Mouse (Mus musculus): ENCODE results near the gene Nphs1. TPM values are rescaled to one million over a fixed set of nuclear protein-coding genes. Genes with fewer than 3 reads are reported as not detected.
A peak's percentile ranks its signal among the peaks of the same experiment; 100 is the strongest.

Nphs1 gene
- polyA plus RNA-seq, 1 experiment from 2014 or later: 0.46 TPM

- no peak overlapping the region for H3K4me3 ChIP-seq (ENCODE audit: low read depth, low read length)
- H3K4me1 ChIP-seq (ENCODE audit: control insufficient read depth, insufficient read depth, low read length): no peaks in the 10 kb centered on the region
- H3K36me3 ChIP-seq (ENCODE audit: control insufficient read depth, insufficient read depth, low read length): peaks cover 18% of the 10 kb centered on the region
- H3K27me3 ChIP-seq (ENCODE audit: control insufficient read depth, insufficient read depth, low read depth, low read length): no peaks in the 10 kb centered on the region
- H3K9ac ChIP-seq (ENCODE audit: low read depth, low read length): no peak overlapping the region
- no peak for ATAC-seq
- no peak overlapping the region for H3K27ac ChIP-seq (ENCODE audit: low read length)
- H3K4me2 ChIP-seq (ENCODE audit: low read length): no peak overlapping the region
- WGBS: 4% methylated on average over 10 of the region's 10 CpGs
- no peaks in the 10 kb centered on the region for H3K9me3 ChIP-seq (replicated peaks; ENCODE audit: control insufficient read depth, low read length, poor library complexity, severe bottlenecking)
Observed at GRCm38 (mm10) chr7:30434238-30434637, 23.9 kb upstream of the Nphs1 start.

- Histone ChIP-seq H3K4me1 (ENCODE audit: control insufficient read depth, insufficient read depth, low read length) (no peaks in the 10 kb centered on the region), H3K4me2 (ENCODE audit: low read length) (no peak overlapping the region), H3K4me3 (ENCODE audit: low read depth, low read length) (no peak overlapping the region), H3K27me3 (ENCODE audit: control insufficient read depth, insufficient read depth, low read depth, low read length) (no peaks in the 10 kb centered on the region), H3K9me3 (replicated peaks; ENCODE audit: control insufficient read depth, low read length, poor library complexity, severe bottlenecking) (no peaks in the 10 kb centered on the region), H3K36me3 (ENCODE audit: control insufficient read depth, insufficient read depth, low read length) (peaks cover 19% of the 10 kb centered on the region), H3K9ac (ENCODE audit: low read depth, low read length) (no peak overlapping the region), H3K27ac (ENCODE audit: low read length) (no peak overlapping the region)
- no peak for ATAC-seq
- 73% methylated on average over 10 of the region's 10 CpGs for WGBS
Observed at GRCm38 (mm10) chr7:30434701-30435100, 23.4 kb upstream of the Nphs1 start.

- Histone ChIP-seq H3K9me3 (replicated peaks; ENCODE audit: control insufficient read depth, low read length, poor library complexity, severe bottlenecking) (no peaks in the 10 kb centered on the region), H3K36me3 (ENCODE audit: control insufficient read depth, insufficient read depth, low read length) (peaks cover 23% of the 10 kb centered on the region), H3K27ac (ENCODE audit: low read length) (no peak overlapping the region), H3K9ac (ENCODE audit: low read depth, low read length) (no peak overlapping the region), H3K27me3 (ENCODE audit: control insufficient read depth, insufficient read depth, low read depth, low read length) (no peaks in the 10 kb centered on the region), H3K4me1 (ENCODE audit: control insufficient read depth, insufficient read depth, low read length) (no peaks in the 10 kb centered on the region), H3K4me3 (ENCODE audit: low read depth, low read length) (no peak overlapping the region), H3K4me2 (ENCODE audit: low read length) (no peak overlapping the region)
- ATAC-seq: no peak
- WGBS: 62% methylated on average over 9 of the region's 9 CpGs
Observed at GRCm38 (mm10) chr7:30435156-30435555, 23.0 kb upstream of the Nphs1 start.

- Histone ChIP-seq H3K4me2 (ENCODE audit: low read length) (no peak overlapping the region), H3K27me3 (ENCODE audit: control insufficient read depth, insufficient read depth, low read depth, low read length) (no peaks in the 10 kb centered on the region), H3K36me3 (ENCODE audit: control insufficient read depth, insufficient read depth, low read length) (peaks cover 28% of the 10 kb centered on the region), H3K9ac (ENCODE audit: low read depth, low read length) (no peak overlapping the region), H3K4me1 (ENCODE audit: control insufficient read depth, insufficient read depth, low read length) (no peaks in the 10 kb centered on the region), H3K4me3 (ENCODE audit: low read depth, low read length) (no peak overlapping the region), H3K9me3 (replicated peaks; ENCODE audit: control insufficient read depth, low read length, poor library complexity, severe bottlenecking) (no peaks in the 10 kb centered on the region), H3K27ac (ENCODE audit: low read length) (no peak overlapping the region)
- no peak for ATAC-seq
- 28% methylated on average over 10 of the region's 10 CpGs for WGBS
Observed at GRCm38 (mm10) chr7:30436879-30437278, 21.2 kb upstream of the Nphs1 start.

GRCm38 (mm10) chr7:30439734-30440133 lies 18.4 kb upstream of the Nphs1 start:
- no peak overlapping the region for H3K4me3 ChIP-seq (ENCODE audit: low read depth, low read length)
- no peak for ATAC-seq
- no peak overlapping the region for H3K9ac ChIP-seq (ENCODE audit: low read depth, low read length)
- H3K4me1 ChIP-seq (ENCODE audit: control insufficient read depth, insufficient read depth, low read length): peaks cover 19% of the 10 kb centered on the region
- no peak overlapping the region for H3K4me2 ChIP-seq (ENCODE audit: low read length)
- 77% methylated on average over 13 of the region's 13 CpGs for WGBS
- peaks cover 36% of the 10 kb centered on the region for H3K36me3 ChIP-seq (ENCODE audit: control insufficient read depth, insufficient read depth, low read length)
- no peak overlapping the region for H3K27ac ChIP-seq (ENCODE audit: low read length)
- no peaks in the 10 kb centered on the region for H3K27me3 ChIP-seq (ENCODE audit: control insufficient read depth, insufficient read depth, low read depth, low read length)
- no peaks in the 10 kb centered on the region for H3K9me3 ChIP-seq (replicated peaks; ENCODE audit: control insufficient read depth, low read length, poor library complexity, severe bottlenecking)

GRCm38 (mm10) chr7:30440697-30441096 lies 17.4 kb upstream of the Nphs1 start:
- Histone ChIP-seq H3K4me2 (ENCODE audit: low read length) (no peak overlapping the region), H3K4me1 (ENCODE audit: control insufficient read depth, insufficient read depth, low read length) (peaks cover 19% of the 10 kb centered on the region), H3K27ac (ENCODE audit: low read length) (no peak overlapping the region), H3K9ac (ENCODE audit: low read depth, low read length) (0 out of 2 replicates have a peak overlapping the region, but pooled peaks have one; percentile 18), H3K4me3 (ENCODE audit: low read depth, low read length) (no peak overlapping the region), H3K9me3 (replicated peaks; ENCODE audit: control insufficient read depth, low read length, poor library complexity, severe bottlenecking) (no peaks in the 10 kb centered on the region), H3K36me3 (ENCODE audit: control insufficient read depth, insufficient read depth, low read length) (peaks cover 28% of the 10 kb centered on the region), H3K27me3 (ENCODE audit: control insufficient read depth, insufficient read depth, low read depth, low read length) (no peaks in the 10 kb centered on the region)
- ATAC-seq: no peak
- 23% methylated on average over 4 of the region's 5 CpGs for WGBS

- Histone ChIP-seq H3K4me2 (ENCODE audit: low read length) (peak overlapping the region; percentile 93), H3K9ac (ENCODE audit: low read depth, low read length) (peak overlapping the region; percentile 96), H3K4me1 (ENCODE audit: control insufficient read depth, insufficient read depth, low read length) (peaks cover 25% of the 10 kb centered on the region), H3K4me3 (ENCODE audit: low read depth, low read length) (peak overlapping the region; percentile 73), H3K9me3 (replicated peaks; ENCODE audit: control insufficient read depth, low read length, poor library complexity, severe bottlenecking) (no peaks in the 10 kb centered on the region), H3K27ac (ENCODE audit: low read length) (peak overlapping the region; percentile 98), H3K27me3 (ENCODE audit: control insufficient read depth, insufficient read depth, low read depth, low read length) (no peaks in the 10 kb centered on the region), H3K36me3 (ENCODE audit: control insufficient read depth, insufficient read depth, low read length) (peaks cover 18% of the 10 kb centered on the region; the same call in 1 of the 2 replicates)
- ATAC-seq: no peak
- 14% methylated on average over 9 of the region's 9 CpGs for WGBS
Observed at GRCm38 (mm10) chr7:30443696-30444095, 14.4 kb upstream of the Nphs1 start.

- under 1% methylated on average over 34 of the region's 38 CpGs for WGBS
- peak; percentile 60 for ATAC-seq
- Histone ChIP-seq H3K4me3 (ENCODE audit: low read depth, low read length) (peak overlapping the region; percentile 73), H3K27ac (ENCODE audit: low read length) (peak overlapping the region; percentile 98), H3K27me3 (ENCODE audit: control insufficient read depth, insufficient read depth, low read depth, low read length) (no peaks in the 10 kb centered on the region), H3K4me2 (ENCODE audit: low read length) (peak overlapping the region; percentile 93), H3K9me3 (replicated peaks; ENCODE audit: control insufficient read depth, low read length, poor library complexity, severe bottlenecking) (no peaks in the 10 kb centered on the region), H3K9ac (ENCODE audit: low read depth, low read length) (peak overlapping the region; percentile 96), H3K4me1 (ENCODE audit: control insufficient read depth, insufficient read depth, low read length) (peaks cover 25% of the 10 kb centered on the region), H3K36me3 (ENCODE audit: control insufficient read depth, insufficient read depth, low read length) (peaks cover 18% of the 10 kb centered on the region; the same call in 1 of the 2 replicates)
Observed at GRCm38 (mm10) chr7:30444154-30444970, 13.8 kb upstream of the Nphs1 start.

GRCm38 (mm10) chr7:30444971-30445751 lies 13.0 kb upstream of the Nphs1 start, which contains the start of gene Aplp1:
Gene Aplp1 (minus strand): TSS chr7:30445535.
- under 1% methylated on average over 48 of the region's 72 CpGs for WGBS
- Histone ChIP-seq H3K4me1 (ENCODE audit: control insufficient read depth, insufficient read depth, low read length) (peaks cover 25% of the 10 kb centered on the region), H3K27ac (ENCODE audit: low read length) (peak within 1 kb of the TSS; percentile 98), H3K27me3 (ENCODE audit: control insufficient read depth, insufficient read depth, low read depth, low read length) (no peaks in the 10 kb centered on the region), H3K9me3 (replicated peaks; ENCODE audit: control insufficient read depth, low read length, poor library complexity, severe bottlenecking) (no peaks in the 10 kb centered on the region), H3K4me2 (ENCODE audit: low read length) (peak within 1 kb of the TSS; percentile 93), H3K9ac (ENCODE audit: low read depth, low read length) (peak within 1 kb of the TSS; percentile 96), H3K36me3 (ENCODE audit: control insufficient read depth, insufficient read depth, low read length) (peaks cover 13% of the 10 kb centered on the region; the same call in 1 of the 2 replicates), H3K4me3 (ENCODE audit: low read depth, low read length) (peak within 1 kb of the TSS; percentile 73)
- ATAC-seq: peak; percentile 78

All from midbrain, embryonic 16.5 days (tissue).